Mouse (Mus musculus): ENCODE measurements around the gene Cdc73. TPM values are rescaled to one million over a fixed set of nuclear protein-coding genes. Genes with fewer than 3 reads are reported as not detected.

Gene Cdc73
- polyA plus RNA-seq, 1 experiment: 15.0 TPM

- DNase-seq (ENCODE audit: extremely low spot score in 1 of 2, low spot score in 1 of 2): no peak
Measured at GRCm38 (mm10) chr1:143555533-143555932, 147.2 kb downstream of the Cdc73 start.

- no peak for DNase-seq (ENCODE audit: extremely low spot score in 1 of 2, low spot score in 1 of 2)
Measured at GRCm38 (mm10) chr1:143554621-143555020, 148.1 kb downstream of the Cdc73 start.

Other genes with a start within 250 kb of the Cdc73 start
- gene B3galt2, start 62.2 kb downstream of the Cdc73 start, polyA plus RNA-seq (2012; rRNA removed): 5.6 and 9.2 TPM in 2 replicates
- 96.0 and 108 TPM in 2 replicates for gene Glrx2, start 13.4 kb upstream of the Cdc73 start, polyA plus RNA-seq (2012; rRNA removed)
- gene Trove2, start 74.2 kb upstream of the Cdc73 start, polyA plus RNA-seq (2012; rRNA removed): 13.4 and 14.6 TPM in 2 replicates
- 31.3 and 32.7 TPM in 2 replicates for gene Uchl5, start 74.4 kb upstream of the Cdc73 start, polyA plus RNA-seq (2012; rRNA removed)